Mouse (Mus musculus): ENCODE data around the gene Hyal3. TPM values are rescaled to one million over a fixed set of nuclear protein-coding genes. Genes with fewer than 3 reads are reported as not detected.

Hyal3 gene
- polyA plus RNA-seq, 1 experiment from 2014 or later = 1.5 TPM

Other genes starting within 250 kb of the Hyal3 start
- 14.2 and 15.5 TPM in 2 replicates for gene Hemk1, start 242.5 kb upstream of the Hyal3 start, polyA plus RNA-seq (2016; fragmentation: Nextera tagmentation; extraction: Ambion mirVana)
- 4.1 and 4.8 TPM in 2 replicates for gene 6430571L13Rik, start 240.2 kb upstream of the Hyal3 start, polyA plus RNA-seq (2016; fragmentation: Nextera tagmentation; extraction: Ambion mirVana)
- gene Cacna2d2, start 181.2 kb upstream of the Hyal3 start, polyA plus RNA-seq (2016; fragmentation: Nextera tagmentation; extraction: Ambion mirVana) = 5.4 and 5.8 TPM in 2 replicates
- gene Tmem115, start 46.9 kb upstream of the Hyal3 start, polyA plus RNA-seq (2016; fragmentation: Nextera tagmentation; extraction: Ambion mirVana) = 46.7 and 48.4 TPM in 2 replicates
- gene Cyb561d2, start 38.6 kb upstream of the Hyal3 start, polyA plus RNA-seq (2016; fragmentation: Nextera tagmentation; extraction: Ambion mirVana) = 24.2 and 25.4 TPM in 2 replicates
- 52.6 and 55.2 TPM in 2 replicates for gene Nprl2, start 38.6 kb upstream of the Hyal3 start, polyA plus RNA-seq (2016; fragmentation: Nextera tagmentation; extraction: Ambion mirVana)
- 0.51 and 0.82 TPM in 2 replicates for gene Zmynd10, start 33.5 kb upstream of the Hyal3 start, polyA plus RNA-seq (2016; fragmentation: Nextera tagmentation; extraction: Ambion mirVana)
- 37.6 and 37.7 TPM in 2 replicates for gene Rassf1, start 29.3 kb upstream of the Hyal3 start, polyA plus RNA-seq (2016; fragmentation: Nextera tagmentation; extraction: Ambion mirVana)
- gene Tusc2, start 17.6 kb upstream of the Hyal3 start, polyA plus RNA-seq (2016; fragmentation: Nextera tagmentation; extraction: Ambion mirVana) = 93.3 and 93.9 TPM in 2 replicates
- 93.6 and 97.0 TPM in 2 replicates for gene Hyal2, start 12.9 kb upstream of the Hyal3 start, polyA plus RNA-seq (2016; fragmentation: Nextera tagmentation; extraction: Ambion mirVana)
- gene Hyal1, start 3.9 kb upstream of the Hyal3 start, polyA plus RNA-seq (2016; fragmentation: Nextera tagmentation; extraction: Ambion mirVana) = 7.2 and 7.5 TPM in 2 replicates
- gene Naa80, start 1.9 kb upstream of the Hyal3 start, polyA plus RNA-seq (2016; fragmentation: Nextera tagmentation; extraction: Ambion mirVana) = 12.6 and 15.8 TPM in 2 replicates
- gene Ifrd2, start 6.8 kb downstream of the Hyal3 start, polyA plus RNA-seq (2016; fragmentation: Nextera tagmentation; extraction: Ambion mirVana) = 20.6 and 23.3 TPM in 2 replicates
- gene Sema3b, start 28.4 kb downstream of the Hyal3 start, polyA plus RNA-seq (2016; fragmentation: Nextera tagmentation; extraction: Ambion mirVana) = 4.7 and 4.8 TPM in 2 replicates
- 465 and 488 TPM in 2 replicates for gene Gnai2, start 54.5 kb downstream of the Hyal3 start, polyA plus RNA-seq (2016; fragmentation: Nextera tagmentation; extraction: Ambion mirVana)
- 12.8 and 14.1 TPM in 2 replicates for gene Slc38a3, start 88.7 kb downstream of the Hyal3 start, polyA plus RNA-seq (2016; fragmentation: Nextera tagmentation; extraction: Ambion mirVana)
- 1.3 and 2.3 TPM in 2 replicates for gene Gnat1, start 98.9 kb downstream of the Hyal3 start, polyA plus RNA-seq (2016; fragmentation: Nextera tagmentation; extraction: Ambion mirVana)
- 21.4 and 21.5 TPM in 2 replicates for gene Sema3f, start 129.7 kb downstream of the Hyal3 start, polyA plus RNA-seq (2016; fragmentation: Nextera tagmentation; extraction: Ambion mirVana)
- 231 and 241 TPM in 2 replicates for gene Rbm5, start 190.2 kb downstream of the Hyal3 start, polyA plus RNA-seq (2016; fragmentation: Nextera tagmentation; extraction: Ambion mirVana)

Measured in neural tube, embryonic 12.5 days (tissue).